Mouse (Mus musculus): Measurements from ENCODE around the gene Scgn. TPM values are rescaled to one million over a fixed set of nuclear protein-coding genes. Genes with fewer than 3 reads are reported as not detected.

Scgn gene
- total RNA-seq, 2 experiments from 2014 or later, result 0.95 to 1.1 TPM

DNA sequence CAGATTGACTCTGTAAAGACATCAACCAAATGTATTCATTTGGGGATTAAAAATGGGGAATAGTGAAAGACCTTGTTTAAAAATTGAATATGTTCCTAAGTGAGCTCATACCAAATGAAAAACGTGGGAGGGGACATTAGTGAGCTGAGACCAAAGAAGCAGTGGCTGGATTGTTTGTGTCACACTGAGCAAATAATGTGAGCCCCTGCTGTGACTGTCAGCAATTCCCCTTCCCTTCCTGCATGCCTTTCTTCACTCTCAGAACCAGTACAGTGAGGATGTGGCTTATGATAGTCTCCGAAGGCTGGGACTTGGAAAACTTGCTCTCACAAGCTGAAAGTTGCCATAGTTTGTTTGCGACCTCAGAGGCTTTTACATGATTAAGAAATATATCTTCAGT is 5.9 kb downstream of the Scgn start:
- H3K4me3 ChIP-seq, result no peak overlapping the region
- no peak for TF ChIP-seq CTCF (conservative IDR thresholded peaks at IDR 0.05)
- no peak overlapping the region for H3K27ac ChIP-seq
- no peak for DNase-seq (ENCODE audit: low spot score in 2 of 2)

DNA sequence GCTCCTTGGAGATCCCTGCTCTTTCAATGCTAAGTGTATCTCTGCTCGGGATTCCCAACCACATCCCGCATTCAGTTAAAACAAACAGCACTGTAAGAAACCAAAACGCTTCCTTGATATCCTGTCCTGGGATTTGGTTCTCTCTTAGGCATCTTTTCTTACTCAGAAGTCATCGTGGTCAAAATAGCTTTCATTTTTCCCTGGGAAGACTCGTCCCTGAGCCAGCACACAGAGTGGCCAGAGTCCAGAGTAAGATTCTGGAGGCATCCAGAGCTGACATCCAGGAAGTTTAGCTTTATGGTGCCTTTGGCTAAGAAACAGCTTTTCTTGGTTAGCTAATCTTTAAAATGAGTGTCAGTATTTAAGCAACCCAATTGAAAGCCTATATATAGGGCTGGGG is 18.7 kb downstream of the Scgn start:
- H3K27ac ChIP-seq, result no peak overlapping the region
- no peak overlapping the region for H3K4me3 ChIP-seq
- TF ChIP-seq CTCF (conservative IDR thresholded peaks at IDR 0.05), result no peak
- DNase-seq (ENCODE audit: low spot score in 2 of 2), result no peak

DNA sequence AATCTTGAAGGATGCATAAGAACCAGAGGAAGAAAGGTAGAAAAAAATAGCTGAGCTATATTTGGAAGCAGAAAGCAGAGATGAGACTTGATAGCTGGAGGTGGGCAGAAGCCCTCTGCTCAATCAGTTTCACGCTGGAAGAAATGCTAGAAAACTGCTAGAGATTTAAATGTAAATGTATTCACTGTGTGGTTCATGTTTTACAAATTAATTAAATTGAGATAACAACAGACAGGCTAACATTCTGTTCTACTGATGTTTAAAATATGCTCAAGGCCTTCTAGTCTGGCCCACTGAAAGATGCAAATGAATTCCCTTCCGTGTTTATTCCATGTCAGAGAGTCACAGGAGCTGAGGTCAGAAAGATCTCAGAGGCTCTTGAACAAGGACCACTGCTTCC is 19.1 kb downstream of the Scgn start:
- H3K4me3 ChIP-seq, result no peak overlapping the region
- no peak overlapping the region for H3K27ac ChIP-seq
- no peak for TF ChIP-seq CTCF (conservative IDR thresholded peaks at IDR 0.05)
- DNase-seq (ENCODE audit: low spot score in 2 of 2), result peak in 1 of 2 experiments; percentile 16

DNA sequence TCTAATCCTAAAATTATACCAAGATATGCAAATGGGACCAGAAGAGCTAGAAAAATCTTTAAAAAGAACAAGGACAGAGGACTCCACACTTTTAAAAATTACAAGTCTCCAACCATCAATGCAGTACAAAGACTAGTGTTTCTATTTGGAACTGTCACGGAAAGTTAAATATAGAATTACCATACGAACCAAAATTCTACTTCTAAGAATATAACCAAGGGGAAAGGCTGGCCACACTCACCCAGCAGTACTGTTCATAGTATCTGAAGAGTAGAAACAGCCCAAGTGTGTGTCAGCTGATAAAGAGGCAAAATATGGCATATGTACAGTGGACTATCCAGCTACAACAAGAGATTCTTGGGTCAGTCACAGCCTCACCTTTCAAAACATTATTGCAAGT is 26.1 kb downstream of the Scgn start:
- no peak for DNase-seq (ENCODE audit: low spot score in 2 of 2)
- H3K27ac ChIP-seq, result no peak overlapping the region
- TF ChIP-seq CTCF (conservative IDR thresholded peaks at IDR 0.05), result no peak
- no peak overlapping the region for H3K4me3 ChIP-seq

DNA sequence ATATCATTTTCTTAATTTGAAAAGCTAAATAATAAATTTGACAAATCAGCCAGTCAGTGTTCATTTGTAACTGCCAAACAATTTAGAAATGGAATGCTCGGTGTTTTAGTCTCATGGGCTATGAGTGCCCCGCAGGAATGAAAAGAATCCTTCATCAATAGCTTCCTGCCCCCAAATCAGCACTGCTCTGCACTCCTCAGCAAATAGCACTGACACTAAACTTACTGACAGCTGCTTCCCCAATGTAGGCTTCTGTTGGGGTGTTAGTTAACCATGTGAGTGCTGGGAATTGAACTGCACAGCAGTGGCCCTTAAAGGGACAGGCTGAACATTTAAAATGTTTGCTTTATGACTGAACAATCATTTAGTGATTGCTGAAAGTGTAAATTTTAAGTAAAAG is 31.2 kb downstream of the Scgn start:
- TF ChIP-seq CTCF (conservative IDR thresholded peaks at IDR 0.05), result no peak
- Histone ChIP-seq H3K4me3 (no peak overlapping the region), H3K27ac (no peak overlapping the region)
- DNase-seq (ENCODE audit: low spot score in 2 of 2), result no peak

DNA sequence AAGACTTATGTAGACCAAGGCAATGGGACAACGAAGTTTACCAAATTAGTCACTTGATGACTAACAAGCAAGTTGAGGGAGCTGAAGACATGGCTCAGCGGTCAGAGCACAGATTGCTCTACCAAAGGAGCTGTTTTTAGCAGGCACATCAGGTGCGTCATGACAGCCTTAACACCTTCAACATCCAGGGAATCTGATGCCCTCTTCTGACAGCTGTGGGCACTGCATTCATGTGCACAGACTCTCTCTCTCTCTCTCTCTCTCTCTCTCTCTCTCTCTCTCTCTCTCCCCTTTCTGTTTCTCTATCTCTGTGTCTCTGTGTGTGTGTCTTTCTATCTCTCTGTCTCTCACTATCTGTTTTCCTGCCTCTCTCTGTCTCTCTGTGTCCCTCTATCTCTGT is 40.1 kb downstream of the Scgn start:
- no peak overlapping the region for H3K4me3 ChIP-seq
- peak; percentile 54 for TF ChIP-seq CTCF (conservative IDR thresholded peaks at IDR 0.05)
- no peak for DNase-seq (ENCODE audit: low spot score in 2 of 2)
- H3K27ac ChIP-seq, result no peak overlapping the region

DNA sequence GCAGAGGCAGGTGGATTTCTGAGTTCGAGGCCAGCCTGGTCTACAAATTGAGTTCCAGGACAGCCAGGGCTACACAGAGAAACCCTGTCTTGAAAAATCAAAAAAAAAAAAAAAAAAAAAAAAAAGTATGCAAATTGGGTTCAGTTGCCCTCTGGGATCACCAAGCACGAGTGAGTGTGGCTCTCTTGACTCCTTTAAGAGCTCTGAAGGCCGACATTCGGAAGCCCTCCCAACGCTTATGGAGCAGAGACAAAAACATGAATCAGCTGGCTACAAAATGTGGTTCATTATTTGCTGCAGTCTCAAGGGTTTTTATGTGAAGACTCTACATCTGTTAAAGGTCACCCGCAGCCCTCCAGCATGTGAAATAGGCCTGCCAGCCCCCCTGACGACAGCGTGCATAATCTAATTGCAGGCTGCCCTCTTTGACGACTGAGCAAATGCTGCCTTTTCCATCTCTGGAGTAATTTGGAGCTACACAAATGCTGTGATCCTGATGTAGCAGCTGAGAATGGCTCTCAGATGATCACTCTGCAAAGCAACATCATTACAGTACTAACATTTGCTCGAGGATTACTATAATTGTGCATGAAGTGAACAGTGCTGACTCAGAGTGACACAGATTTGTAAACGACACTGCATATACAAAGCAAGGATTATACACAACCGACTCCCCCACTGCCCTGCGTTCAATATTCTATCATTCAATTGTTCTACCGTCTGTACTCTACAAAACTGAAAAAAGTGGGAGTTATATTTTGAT is 41.3 kb downstream of the Scgn start:
- no peak overlapping the region for H3K27ac ChIP-seq
- TF ChIP-seq CTCF (conservative IDR thresholded peaks at IDR 0.05), result no peak
- no peak overlapping the region for H3K4me3 ChIP-seq
- no peak for DNase-seq (ENCODE audit: low spot score in 2 of 2)

DNA sequence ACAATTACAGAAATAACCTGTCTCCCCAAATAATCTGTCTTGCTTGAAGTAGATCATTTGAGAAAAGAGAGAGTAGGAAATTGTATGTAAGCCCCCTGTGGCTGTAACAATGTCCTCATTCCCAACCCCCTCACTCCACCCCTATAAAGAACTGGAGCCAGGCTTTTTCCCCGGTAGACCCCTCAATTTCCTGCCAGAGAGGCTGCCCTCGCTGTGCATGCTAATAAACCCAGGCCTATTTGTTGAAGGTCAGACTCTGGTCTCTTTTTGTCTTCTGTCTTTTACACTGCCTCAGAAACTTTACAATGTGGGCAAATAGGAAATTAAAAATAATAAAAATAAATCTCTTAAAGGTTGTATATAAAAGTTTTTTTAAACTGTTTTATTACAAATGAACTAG is 44.8 kb downstream of the Scgn start:
- TF ChIP-seq CTCF (conservative IDR thresholded peaks at IDR 0.05), result no peak
- Histone ChIP-seq H3K4me3 (no peak overlapping the region), H3K27ac (no peak overlapping the region)
- no peak for DNase-seq (ENCODE audit: low spot score in 2 of 2)

DNA sequence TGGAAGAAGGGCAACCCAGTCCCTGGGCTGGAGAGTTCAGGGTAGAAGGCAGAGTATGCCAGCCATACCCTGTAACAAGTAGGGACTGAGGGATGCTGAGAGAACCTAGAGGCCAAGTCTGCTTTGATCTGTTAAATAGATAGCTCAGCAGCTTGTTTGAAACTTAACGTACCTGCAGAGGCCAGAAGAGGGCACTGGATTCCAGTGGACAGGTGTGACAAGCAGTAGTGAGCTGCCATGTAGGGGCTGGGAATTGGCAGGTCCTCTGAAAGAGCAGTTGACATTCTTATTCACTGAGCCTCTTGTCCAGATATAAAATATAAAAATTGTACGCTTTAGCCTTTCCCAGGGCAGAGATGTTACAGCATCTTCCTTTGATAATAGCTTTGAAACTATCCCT is 48.2 kb downstream of the Scgn start:
- H3K27ac ChIP-seq, result no peak overlapping the region
- no peak for DNase-seq (ENCODE audit: low spot score in 2 of 2)
- no peak overlapping the region for H3K4me3 ChIP-seq
- peak; percentile 17; the same call in 1 of the 2 replicates for TF ChIP-seq CTCF (conservative IDR thresholded peaks at IDR 0.05)

DNA sequence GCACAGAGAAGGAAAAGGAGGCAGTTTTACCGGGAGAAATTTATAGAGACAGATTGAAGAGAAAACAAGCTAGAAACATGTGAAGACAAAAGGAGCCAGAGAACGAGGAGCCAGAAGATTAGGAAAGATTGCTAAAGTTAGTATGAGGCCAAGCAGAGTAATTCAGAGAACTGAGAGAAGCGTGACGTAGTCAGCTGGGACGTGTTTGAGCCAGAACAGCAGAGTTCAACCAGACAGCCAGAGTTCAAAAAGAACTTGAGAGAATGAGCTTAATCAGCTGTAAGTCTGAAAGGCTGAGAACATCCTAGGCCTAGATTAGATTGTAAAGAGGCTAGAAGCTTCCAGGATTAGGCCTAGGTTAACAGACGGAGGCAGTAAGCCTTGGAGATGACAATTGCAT is 50.7 kb downstream of the Scgn start:
- no peak overlapping the region for H3K4me3 ChIP-seq
- no peak for TF ChIP-seq CTCF (conservative IDR thresholded peaks at IDR 0.05)
- H3K27ac ChIP-seq, result no peak overlapping the region
- no peak for DNase-seq (ENCODE audit: low spot score in 2 of 2)

DNA sequence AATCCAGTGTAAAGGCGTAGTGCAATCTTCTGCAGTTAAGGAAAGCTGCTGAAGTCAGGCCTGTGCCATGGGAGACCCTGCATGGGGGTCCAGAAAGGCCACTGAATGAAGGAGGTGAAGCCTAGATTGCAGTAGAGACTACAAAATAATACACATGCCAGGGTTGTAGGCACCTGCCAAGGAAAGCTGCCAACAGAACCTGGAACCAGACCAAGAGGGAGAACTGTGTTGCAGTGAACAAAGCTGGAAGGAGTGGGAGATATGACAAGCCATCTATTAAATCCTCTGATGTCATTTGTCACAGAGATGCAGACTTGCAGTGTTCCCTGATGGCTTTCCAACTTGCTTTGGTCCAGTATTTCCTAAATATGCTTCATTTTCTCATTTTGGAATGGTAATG is 52.3 kb downstream of the Scgn start:
- Histone ChIP-seq H3K27ac (no peak overlapping the region), H3K4me3 (no peak overlapping the region)
- DNase-seq (ENCODE audit: low spot score in 2 of 2), result no peak

DNA sequence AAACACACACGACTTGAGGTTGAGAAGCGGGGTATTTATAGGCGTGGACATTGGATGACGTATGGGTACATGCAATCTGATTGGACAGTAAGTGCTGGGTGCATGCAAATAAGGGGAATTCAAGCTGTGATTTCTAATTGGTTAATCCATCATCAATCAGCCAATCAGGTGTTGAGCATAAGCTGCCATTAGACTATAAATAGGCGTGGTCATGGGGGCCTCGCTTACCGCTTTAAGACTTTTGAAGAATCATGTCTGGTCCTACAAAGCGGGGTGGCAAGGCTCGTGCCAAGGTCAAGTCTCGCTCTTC is 56.8 kb downstream of the Scgn start, which contains the start of gene Hist1h2aa:
Gene Hist1h2aa, plus strand, starts transcription at position 252 of the 310 bp plus-strand sequence.
- Histone ChIP-seq H3K4me3 (no peak within 1 kb of the TSS), H3K27ac (no peak within 1 kb of the TSS)
- no peak for TF ChIP-seq CTCF (conservative IDR thresholded peaks at IDR 0.05)
- DNase-seq (ENCODE audit: low spot score in 2 of 2), result no peak

More for the DNA sequence above, 52.3 kb downstream of the Scgn start:
- TF ChIP-seq CTCF (conservative IDR thresholded peaks at IDR 0.05), result no peak

DNA sequence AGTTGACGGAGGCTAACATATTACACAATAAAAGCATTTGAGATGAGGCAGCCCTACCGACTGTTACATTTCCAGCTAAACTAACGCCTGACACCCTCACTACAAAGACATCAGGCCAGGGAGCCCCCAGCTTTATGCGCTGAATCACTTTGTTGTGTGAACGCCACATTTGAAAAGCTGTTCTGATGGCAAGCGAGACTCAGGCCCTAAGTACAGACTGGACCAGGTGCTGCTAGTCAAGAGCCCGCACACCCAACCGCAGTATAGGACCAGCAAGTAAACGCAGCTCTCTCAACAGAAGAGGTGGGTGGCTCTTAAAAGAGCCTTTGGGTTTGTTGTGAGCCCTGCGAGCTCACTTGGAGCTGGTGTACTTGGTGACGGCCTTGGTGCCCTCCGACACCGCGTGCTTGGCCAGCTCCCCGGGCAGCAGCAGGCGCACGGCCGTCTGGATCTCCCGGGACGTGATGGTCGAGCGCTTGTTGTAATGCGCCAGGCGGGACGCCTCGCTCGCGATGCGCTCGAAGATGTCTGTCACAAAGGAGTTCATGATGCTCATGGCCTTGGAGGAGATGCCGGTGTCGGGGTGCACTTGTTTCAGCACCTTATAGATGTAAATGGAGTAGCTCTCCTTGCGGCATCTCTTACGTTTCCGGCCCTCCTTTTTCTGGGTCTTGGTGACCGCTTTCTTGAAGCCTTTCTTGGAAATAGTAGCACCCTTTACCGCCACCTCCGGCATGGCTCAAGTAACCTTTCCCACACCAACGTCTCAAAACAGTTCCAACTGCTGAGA is 57.4 kb downstream of the Scgn start, which contains the start of gene Hist1h2ba:
Gene Hist1h2ba, minus strand, starts transcription at position 736 of the 790 bp plus-strand sequence.
- no peak for TF ChIP-seq CTCF (conservative IDR thresholded peaks at IDR 0.05)
- Histone ChIP-seq H3K27ac (no peak within 1 kb of the TSS), H3K4me3 (no peak within 1 kb of the TSS)
- DNase-seq (ENCODE audit: low spot score in 2 of 2), result no peak

DNA sequence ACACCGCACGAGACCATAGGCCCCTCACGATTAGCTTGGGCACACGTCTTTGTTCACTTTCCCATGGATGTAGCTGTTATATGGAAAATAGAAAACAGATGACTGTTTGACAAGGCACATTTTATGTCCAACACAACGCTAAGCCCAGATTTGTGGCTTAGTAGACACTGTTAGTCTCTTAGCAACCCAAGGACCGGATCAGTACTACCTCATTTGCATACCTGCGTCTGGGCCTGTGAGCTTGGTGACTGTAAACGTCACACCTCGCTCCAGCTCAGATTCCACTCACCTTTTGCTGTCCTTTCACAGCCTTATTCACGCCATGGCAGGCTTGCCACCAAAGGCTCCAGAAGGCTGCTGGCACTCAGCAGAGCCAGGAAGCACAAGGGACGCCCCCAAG is 60.1 kb downstream of the Scgn start:
- H3K27ac ChIP-seq, result no peak overlapping the region
- no peak for DNase-seq (ENCODE audit: low spot score in 2 of 2)
- TF ChIP-seq CTCF (conservative IDR thresholded peaks at IDR 0.05), result no peak
- H3K4me3 ChIP-seq, result no peak overlapping the region
